Mouse (Mus musculus): ENCODE data around the gene Disp1. TPM values are rescaled to one million over a fixed set of nuclear protein-coding genes. Genes with fewer than 3 reads are reported as not detected.

Gene Disp1
- total RNA-seq (2021): 10 to 100 TPM in 1 of 2 experiments, 1 to 10 TPM in 1; 8.9 to 13.8 TPM
- long read RNA-seq, experiment 1, full-length matches to known transcripts: 8 of 16 reads
- long read RNA-seq, experiment 1, partial matches to known transcripts: 0 of 16 reads
- long read RNA-seq, experiment 1, other reads (novel, unspliced or antisense): 8 of 16 reads
- long read RNA-seq, experiment 2, full-length matches to known transcripts: 1 of 8 reads
- long read RNA-seq, experiment 2, partial matches to known transcripts: 5 of 8 reads
- long read RNA-seq, experiment 2, other reads (novel, unspliced or antisense): 2 of 8 reads

DNA sequence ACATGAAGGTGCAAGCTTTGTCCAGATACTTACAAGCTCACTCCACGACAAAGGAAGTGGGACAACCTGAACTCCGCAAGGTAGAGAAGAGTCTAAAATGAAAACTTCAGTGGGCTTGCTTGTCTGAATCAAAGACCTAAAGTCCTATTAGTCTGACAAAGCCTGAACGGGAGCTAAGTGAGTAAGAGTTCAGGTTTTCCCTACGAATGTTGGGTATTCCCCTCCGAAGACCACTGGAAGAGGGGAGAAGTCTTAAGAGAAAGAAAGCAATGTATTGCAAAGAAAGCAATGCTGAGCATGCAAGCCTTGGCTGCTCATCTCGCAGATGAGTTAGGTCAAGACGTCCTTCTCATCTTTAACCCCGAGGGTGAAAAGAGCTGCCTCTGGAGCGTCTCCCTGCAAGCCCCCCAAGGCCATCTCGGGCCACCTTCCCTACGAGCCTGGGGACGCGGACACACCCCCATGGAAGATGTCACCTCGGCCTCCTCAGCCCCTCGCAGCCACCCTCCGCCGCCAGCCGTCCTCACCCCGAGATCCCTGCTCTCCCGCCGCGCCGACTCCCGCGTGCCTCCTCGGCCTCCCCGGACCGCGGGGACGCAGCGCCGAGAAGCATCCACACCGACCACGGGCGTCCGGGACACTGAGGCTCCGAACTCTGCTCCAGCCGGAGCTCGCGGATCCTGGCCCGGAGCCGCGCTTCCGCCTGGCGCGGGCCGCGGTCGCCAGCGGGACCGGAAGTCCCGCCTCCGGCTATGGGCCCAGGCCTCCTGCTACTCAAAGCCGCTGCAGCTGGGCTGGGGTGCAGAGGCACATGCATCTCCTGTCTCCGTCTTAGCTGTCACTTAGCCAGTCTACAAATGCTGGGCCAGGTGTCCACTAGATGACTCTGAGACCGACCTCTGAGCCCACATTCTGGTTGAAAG lies at the start of gene Disp1:
Disp1 (minus strand) TSS at position 727 of the 923 bp plus-strand sequence.
- DNase-seq: peak; percentile 80

DNA sequence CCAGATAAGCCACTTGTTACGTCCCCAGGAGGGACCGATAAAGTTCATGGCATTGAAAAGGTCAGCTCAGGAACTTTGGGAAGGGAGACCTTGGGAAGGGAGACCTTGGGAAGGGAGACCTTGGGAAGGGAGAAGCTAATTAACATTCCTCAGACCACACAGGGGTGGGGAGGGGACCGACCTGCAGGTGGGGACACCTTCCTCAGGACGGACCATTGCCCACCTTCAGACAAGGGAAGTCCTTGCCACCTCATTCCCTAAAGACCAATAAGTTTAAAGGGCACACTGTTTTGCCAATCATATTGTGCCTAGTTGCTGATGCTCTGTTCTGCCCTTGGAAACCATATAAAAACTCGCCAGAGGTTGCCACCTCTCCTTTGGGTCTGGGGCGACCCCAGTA lies 46.3 kb upstream of the Disp1 start:
- no peak for DNase-seq

DNA sequence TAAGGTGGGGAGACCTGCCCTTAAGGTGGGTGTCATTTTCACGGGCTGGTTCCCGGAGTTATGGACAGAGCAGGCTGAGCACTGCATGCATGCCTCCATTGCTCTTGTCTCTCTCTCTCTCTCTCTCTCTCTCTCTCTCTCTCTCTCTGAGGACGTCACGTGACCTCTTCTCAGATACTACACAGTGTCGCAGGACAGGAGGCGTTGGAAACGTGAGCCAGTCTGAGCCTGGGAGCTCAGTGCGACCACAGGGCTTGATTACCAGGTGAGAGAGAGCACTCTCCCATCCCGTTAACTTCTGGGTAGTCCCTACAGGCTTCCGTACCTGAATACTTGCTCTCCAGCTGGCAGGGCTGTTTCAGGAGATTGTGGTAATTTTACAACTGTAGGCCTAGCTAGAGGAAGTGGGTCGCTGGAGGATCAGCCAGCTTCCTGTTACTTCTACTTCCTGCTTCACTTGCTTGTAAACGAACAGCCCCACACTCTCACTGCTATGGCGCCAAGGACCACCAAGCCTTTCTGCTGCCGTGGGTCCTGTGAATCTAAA lies 44.7 kb upstream of the Disp1 start:
- no peak for DNase-seq

DNA sequence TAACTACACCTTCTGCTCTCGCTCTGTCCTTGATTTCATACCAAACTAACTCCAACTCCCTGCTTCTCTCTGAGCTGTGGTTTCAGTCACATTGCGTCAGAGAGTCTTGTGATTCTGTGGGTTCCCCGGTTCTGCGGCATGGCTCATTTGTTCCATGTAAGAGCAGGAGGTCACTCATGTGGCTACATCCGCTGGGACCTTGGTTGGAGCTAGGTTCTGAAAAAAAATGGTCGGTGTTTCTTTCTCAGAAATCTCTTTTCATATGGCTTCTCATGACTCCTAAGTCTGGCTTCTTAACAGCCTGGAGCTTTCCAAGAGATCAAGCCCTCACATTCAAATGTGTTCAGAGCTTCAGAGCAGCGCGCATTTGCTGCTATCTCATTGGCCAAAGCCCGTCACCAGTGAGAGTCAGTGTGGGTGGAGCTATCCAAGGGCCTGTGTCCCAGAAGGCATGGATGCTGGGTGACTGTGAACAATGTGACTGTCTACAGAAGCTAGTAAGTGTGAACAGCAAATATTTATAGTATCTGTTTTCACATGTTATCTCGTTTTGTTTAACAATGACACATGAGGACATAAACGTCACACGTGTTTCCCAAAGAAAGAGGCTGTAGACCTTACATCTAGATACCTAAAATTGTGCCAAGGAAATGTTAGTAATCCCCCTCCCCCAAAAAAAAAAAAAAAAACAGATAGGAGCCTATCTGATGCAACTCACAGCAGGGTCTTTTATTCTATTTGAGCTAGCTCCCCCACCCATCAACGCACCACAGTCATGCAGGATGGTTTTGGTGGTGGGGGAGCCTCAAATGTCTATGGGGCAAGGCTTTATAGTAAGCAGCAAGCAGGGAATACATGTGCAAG lies 43.1 kb upstream of the Disp1 start:
- no peak for DNase-seq

DNA sequence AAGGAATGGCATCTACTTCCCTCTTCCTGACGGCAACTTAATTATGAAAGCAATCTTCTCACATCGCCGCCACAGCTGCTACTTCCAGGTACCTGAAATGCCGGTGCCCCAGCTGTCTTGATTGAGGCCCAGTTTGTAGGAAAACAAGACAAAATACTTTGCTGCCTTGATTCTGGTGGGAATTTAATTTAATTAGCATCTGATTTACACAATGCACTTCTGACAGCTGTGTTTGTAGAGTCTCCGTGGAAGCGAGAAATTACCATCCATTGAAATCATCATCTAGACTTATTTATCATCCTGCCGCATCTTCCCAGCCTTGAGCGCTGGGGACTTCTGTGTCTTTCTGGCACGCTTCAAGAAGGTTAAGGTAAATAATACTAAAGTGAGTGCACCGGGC lies 31.3 kb upstream of the Disp1 start:
- DNase-seq: no peak

DNA sequence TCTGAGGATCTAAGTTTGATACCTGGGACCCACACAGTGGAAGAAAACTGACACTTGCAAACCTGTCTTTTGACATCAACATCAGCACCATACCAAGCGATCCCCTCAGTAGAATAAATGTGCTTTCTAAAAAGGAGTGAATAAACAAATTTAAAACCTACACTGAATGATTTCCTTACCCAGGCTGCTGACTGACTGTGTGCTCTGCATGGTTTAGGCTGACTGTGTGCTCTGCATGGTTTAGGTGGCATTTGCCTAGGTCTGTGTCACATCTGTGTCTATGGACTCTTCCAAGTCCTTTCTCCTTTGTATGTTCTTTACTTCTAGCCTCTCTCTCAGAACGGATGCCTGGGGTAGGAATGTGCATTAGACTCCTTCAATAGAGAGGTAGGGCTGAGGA lies 30.5 kb upstream of the Disp1 start:
- no peak for DNase-seq

DNA sequence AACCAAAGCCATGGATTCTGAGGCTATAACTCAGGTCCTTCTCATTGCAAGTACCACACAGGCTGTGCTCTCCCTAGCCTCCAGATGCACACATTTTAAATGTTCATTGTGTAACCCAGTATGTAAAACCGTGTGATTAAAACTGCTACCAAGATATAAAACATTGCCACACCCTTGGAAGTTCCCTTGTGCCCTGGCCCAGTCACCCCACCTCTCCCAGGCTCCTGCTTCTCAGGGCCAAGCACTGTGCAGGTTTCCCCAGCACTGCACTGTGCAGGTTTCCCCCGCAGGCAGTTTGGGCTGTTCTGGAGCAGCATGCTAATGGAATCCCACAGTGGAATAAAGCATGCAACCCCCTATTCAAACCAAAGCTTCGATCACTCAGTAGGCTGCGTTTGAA lies 29.3 kb upstream of the Disp1 start:
- DNase-seq: no peak

DNA sequence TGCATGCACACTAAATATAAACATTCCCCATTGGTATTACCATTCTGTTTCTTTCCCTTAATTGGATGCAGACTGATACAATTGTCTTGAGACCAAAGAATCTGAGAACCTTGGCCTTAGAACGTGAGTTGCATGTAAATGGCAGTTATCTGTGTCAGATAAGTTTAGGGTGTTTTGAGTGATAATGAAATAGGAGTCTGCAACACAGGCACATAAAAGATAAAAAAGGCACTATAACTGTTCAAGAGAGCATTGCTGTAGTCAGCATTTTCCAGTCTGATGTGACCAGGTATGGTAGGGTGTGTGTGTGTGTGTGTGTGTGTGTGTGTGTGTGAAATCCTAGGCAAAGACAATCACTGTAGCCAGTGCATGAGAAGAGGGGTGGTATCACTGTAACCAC lies 26.8 kb upstream of the Disp1 start:
- no peak for DNase-seq

DNA sequence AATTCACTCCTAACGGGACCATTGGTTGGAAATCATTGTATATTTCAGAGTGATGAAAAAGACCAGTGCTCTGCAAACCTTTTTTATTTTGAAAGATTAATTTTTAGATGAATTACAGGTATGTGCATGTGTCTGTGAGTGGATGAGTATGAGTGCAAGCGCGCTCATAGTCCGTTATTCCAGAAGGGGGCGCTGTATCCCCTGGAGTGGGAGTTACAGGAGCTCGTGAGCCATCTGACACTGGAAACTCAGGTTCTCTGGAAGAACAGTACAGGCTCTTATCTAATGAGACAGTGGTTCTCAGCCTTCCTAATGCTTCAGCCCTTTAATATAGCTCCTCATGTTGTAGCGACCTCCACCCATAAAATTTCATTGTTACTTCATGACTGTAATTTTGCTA lies 22.0 kb upstream of the Disp1 start:
- no peak for DNase-seq

DNA sequence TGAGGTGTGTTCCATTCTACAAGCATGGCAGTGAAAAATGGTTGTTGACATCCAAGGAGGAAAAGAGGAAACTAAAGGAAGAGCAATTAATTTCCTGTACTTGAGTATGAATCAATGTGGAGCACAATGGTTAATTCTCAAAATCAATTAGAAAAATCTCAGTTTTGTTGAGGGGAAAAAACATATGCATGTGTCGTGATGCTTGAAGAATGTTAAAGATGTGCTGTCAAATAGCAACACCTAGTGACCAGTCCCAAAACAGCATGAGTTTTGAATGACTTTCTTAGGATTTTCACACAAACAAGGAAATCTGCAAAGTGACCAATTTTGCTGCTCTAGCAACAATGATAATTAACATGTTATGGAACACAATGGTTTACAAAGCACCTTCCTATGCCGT lies 16.6 kb upstream of the Disp1 start:
- DNase-seq: no peak

DNA sequence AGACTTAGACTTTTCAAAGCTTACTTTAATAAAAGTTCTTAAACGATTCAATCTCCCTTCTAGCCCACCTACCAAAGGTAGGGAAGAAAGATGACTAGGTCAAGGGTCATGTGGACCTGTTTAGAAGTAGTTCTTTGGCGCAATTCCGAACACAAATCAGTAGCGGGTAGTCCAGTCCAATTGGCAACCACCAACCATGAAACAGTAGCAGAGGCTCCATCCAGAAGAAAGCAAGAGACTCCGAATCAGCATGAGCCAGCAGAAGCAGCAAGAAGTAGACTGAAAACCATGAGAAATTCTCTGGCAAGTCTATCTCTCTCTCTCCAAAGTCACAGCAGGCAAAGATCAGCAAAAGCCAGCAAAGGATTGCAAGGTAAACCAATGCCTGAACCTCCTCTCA lies 15.1 kb upstream of the Disp1 start:
- no peak for DNase-seq

DNA sequence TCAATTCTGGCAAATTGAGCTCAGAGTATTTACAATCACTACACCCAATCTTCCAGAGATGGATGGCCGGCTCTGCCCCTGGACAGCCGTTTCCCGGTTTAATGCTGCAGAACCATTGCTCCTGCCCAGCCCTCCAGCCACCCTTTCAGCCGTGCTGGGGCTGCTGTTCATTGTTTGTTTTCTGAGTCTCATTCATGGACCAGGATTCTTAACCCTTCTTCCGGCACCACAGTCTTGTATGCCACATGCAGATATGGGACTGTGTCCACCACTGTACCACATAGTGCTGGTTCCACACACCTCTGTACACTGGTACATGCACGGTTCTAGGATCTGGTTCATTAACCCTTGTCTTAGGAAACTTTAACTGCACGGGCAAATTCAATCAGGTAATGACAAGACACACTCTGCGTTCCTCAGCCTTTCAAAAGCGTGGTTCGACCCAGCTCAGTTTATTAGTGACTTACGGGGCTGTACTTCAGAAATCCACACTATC lies 12.4 kb upstream of the Disp1 start:
- no peak for DNase-seq

DNA sequence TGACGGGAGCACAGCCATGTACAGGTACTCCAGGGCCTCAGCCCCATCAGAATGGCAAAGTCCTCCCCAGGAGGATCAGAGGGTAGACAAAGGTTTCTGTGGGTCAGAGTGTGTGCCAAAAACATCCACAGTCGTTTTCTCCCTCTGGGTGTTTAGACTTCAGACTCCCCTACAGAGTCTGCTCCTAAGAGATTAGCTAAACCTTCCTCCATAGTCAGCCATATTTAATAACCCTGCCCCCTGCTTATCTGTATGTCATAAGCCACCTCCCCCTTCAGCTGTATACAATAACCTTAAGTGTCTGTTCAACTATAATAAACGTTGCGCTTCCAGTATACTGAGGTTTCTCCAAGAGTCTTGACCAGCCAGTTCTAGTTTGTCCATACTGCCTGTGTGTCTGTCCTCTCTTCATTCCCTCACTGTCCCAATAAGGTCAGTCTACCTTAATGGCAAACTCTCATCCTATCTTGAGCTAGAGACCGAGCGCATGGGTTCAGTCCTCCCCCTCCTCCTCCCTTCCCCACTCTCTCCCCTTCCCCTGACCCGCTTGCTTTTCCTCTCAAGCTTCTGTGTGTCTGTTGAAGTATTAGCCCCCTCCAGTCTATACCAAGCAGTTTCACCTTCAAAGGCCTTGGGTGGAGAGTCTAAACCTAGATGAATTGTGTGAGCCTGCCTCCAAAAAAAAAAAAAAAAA lies 11.8 kb upstream of the Disp1 start:
- DNase-seq: no peak

DNA sequence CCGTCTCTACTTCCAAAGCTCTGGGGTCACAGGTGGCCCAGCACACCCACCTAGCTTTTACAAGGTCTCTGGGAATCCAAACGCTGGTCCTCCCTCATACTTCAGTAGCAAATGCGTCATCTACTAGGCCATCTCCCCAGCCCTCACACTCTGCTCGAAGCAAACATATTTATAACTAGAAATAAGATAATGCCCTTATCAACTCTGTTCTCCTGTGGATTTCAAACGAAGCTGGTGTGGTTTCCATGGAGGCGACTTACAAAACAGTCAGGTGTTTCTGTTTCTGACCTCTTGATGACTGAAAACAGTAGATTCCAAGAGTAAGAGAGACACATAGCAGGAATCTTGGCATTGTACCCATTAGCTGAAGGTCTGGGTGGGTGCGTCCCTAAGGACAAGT lies 6.1 kb upstream of the Disp1 start:
- DNase-seq: no peak

DNA sequence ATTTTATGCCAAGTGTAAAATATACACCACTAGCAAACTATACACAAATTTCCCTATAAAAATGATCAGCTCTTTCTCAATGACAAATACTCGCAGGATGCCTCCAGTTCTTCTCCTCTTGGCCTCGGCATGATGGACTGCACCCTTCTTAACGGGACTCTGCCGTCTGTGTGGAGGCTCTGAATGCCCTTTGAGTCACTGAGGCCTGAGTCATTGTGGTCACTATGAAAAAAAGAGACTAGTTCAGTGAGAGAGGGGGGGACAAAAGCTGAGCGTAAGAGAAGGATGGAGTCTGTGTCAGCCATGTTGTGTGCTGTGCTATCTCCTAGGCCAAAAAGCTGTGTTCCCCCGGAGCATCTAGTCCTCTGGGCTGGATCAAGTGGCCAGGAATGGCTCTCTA lies 2.3 kb downstream of the Disp1 start:
- no peak for DNase-seq

DNA sequence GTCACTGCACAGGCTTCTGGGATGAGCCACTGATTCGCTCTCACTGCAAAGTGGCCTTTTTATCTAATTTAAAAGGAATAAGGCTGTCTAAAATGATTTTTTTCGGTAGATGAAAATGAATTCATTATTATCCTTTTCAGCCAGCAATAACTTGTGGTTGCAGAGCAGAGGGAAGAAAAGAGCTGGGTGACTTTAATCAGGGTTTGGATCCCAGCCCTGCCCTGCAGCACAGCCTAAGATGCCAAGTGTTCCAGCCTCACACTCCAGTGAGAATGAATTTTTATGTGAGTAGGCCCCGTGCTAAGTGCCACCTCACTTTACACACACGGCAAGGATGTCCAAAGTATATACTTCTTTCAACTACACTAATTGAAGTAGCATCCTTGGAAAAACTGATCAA lies 4.6 kb downstream of the Disp1 start:
- DNase-seq: no peak

DNA sequence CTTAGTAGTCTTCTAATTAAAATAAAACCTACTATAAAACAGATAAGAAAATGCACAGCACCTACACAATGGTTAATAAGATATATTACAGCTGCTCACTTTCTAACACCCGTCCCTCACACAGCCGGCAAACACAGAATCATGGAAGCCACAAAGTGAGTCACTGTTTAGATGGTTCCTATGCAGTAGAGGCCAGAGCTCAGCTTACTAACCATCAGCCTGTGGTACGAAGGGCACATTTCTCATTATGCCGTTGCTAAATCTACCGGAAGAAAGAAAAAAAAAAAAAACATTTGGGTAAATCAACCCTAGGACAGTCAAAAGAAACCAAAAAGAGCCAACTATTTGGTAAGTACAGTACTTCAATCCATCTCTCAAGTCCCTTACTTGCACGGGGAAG lies 5.6 kb downstream of the Disp1 start:
- DNase-seq: no peak

DNA sequence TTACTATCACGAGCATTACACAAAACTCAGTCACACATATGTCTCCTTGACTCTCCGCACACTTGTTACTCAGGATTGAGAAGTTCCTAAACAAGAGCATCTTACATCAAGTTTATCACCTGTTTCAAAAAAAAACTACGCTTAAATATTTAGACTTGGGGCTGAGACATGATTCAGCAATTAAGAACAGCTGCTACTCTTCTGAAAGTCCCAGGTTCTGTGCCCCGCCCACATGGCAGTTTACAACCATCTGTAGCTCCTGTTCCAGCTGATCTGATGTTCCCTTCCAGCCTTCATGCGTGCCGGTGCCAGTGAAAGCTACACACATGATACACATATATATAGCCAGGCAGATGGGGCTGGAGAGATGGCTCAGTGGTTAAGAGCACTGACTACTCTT lies 7.5 kb downstream of the Disp1 start:
- DNase-seq: no peak

DNA sequence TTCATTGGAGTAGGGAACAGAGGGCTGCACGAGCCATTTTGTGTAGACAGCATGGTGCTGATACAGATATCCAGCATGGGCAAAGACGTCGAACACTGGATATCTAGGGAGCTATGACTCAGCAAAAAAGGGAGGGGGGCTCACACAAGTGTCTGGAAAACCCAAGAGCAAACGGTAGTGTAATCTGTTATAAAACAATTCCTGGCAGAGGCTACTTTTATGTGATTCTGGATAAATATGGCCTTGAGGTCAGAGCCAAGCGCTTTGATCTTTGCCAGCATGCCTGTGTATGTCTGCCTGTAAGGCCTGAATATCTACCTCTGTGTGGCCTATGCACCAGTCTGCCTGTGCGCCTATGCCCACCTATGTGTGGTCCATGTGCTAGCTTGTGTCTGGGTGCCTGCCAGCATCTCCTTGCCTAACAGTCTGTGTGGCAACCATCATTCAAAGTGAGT lies 8.5 kb downstream of the Disp1 start:
- no peak for DNase-seq

DNA sequence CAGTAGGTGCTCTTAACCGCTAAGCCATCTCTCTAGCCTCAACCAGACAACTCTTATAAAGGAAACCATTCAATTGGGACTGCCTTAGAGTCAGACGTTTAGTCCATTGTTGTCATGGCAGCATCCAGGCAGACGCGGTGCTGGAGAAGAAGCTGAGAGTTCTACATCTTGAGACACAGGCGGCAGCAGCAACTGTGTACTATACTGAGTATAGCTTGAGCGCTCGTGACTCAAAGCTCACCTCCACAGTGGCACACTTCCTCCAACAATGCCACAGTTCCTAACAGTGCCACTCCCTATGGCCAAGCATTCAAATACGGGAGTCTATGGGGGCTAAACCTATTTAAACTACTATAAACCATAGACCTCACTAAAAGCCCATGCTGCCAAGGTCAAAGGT lies 11.2 kb downstream of the Disp1 start:
- no peak for DNase-seq

DNA sequence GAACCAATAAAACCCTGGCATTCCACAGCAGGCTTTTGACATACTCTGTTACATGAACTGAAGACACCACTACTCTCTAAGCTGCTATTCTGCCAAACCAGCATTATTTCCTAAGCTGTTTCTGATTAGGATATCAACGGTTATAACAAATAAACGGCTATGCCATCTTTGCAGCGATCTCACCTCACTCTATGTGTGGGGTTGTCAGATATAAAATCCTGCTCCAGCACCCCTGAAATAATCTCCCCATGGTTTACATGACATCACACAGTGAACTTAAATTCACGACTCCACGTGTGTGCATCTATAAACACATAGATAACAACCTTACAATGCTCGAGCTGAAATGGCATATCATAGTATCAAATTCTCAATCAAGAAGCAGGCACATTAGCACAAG lies 13.7 kb downstream of the Disp1 start:
- no peak for DNase-seq

DNA sequence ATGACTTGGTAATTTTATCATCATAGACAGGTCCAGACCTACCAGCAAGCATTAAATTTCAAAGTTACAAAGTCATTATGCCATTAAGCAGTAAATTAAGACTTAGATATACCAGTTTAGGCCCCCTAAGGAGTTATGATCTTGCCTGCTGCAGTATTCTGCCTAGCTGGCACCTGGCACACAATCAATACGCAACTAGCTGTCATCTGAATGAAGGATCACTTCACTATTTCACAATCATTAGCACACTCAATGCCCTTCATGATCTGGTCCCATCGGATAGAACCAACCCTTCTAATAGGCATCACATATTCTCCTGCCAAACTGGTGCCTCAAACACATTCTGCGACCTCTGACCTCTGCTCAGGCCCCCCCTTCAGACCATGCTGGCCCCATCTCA lies 14.2 kb downstream of the Disp1 start:
- no peak for DNase-seq
